Mouse (Mus musculus): ENCODE data around the gene Zfp57.
A peak's percentile ranks its signal among the peaks of the same experiment; 100 is the strongest.
"Not testable (repeated sequence)": the region's sequence is repeated elsewhere in the genome, so short reads cannot be mapped to it uniquely, and the experiment has no call there.

Zfp57 gene

DNA sequence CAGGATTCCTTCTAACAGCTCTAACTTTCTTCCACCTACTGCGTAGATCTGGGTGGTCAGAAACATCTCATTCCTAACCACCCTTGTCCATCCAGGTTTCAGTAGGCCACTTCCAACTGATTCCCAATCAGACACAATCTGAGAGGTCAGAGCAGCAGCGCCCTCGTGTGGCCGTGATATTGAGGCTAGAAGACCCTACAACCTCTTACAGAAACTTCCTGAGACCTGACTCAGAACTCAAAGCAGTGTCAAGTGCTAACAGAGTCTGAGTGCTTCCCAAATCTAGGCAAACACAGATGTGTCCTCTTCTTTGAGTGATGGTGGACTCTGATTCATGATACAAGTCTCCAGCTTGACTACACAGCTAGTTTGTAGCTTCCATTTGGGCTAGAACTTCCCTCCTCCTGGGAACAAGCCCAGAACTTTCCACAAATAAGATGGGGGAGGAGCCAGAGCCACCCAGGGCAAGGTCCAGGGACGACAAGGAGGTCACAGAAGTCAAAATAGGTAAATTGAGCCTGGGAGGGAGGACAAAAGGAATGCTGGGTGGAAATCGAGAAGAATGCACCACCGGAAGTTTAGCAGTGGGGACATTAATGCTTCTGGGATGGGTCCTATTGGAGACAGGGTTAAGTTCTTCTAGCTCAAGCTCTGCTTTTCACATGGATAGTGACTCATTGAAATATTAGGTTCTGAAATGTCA lies 3.8 kb upstream of the Zfp57 start:
- peak; percentile 88 for DNase-seq

GRCm38 (mm10) chr17:36998477-36998876 lies 2.5 kb upstream of the Zfp57 start:
- no peak for DNase-seq

- peak; percentile 43 for DNase-seq
These were observed 1.7 kb downstream of the Zfp57 start for GRCm38 (mm10) chr17:37002364-37003330.

- DNase-seq, result no peak
These were observed 2.4 kb downstream of the Zfp57 start for GRCm38 (mm10) chr17:37003366-37003765.

DNA sequence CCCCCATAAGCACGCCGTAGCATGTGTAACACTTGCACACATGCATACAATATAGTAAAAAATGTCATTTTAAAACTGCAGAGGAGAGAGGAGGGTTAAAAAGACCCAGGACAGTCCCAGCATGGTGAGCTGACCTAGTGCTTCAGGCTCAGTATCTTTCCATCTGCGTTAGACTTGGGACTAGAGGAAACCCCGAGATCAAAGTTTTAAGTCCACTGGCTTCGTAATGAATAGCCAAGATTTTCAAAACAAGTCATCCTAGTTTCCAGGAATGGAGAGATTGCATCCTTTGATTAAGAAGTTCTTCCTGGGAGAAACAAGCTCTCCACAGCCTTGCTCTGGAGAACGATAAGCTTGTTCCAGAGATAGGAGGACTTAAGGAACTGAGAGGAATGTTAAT lies 7.2 kb downstream of the Zfp57 start:
- DNase-seq, result no peak

- DNase-seq, result no peak
These were observed 8.6 kb downstream of the Zfp57 start for GRCm38 (mm10) chr17:37009460-37010042.

GRCm38 (mm10) chr17:37011719-37012118 lies 10.8 kb downstream of the Zfp57 start:
- no peak for DNase-seq

- DNase-seq, result no peak
These were observed 11.2 kb downstream of the Zfp57 start for GRCm38 (mm10) chr17:37012141-37012540.

- no peak for DNase-seq
These were observed 15.4 kb downstream of the Zfp57 start for GRCm38 (mm10) chr17:37016333-37016732.

DNA sequence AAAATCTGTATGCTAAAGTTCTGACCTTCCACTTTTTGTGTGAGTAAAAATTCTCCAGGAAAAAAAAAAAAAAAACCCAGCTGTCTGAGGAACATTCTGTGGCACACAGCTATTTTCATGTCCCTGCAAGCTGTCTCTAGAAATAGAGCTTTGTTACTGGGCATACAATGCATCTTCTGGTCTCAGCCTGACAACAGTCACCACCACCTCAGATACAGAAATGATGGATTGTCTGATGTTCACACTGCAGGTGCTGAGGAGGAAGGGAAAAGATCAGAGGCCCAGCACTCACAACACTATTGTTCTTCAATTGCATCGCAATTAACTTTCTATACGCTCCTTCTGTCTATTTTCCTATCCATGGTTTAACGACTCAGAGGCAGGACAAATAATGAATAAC lies 17.4 kb downstream of the Zfp57 start:
- DNase-seq, result no peak

DNA sequence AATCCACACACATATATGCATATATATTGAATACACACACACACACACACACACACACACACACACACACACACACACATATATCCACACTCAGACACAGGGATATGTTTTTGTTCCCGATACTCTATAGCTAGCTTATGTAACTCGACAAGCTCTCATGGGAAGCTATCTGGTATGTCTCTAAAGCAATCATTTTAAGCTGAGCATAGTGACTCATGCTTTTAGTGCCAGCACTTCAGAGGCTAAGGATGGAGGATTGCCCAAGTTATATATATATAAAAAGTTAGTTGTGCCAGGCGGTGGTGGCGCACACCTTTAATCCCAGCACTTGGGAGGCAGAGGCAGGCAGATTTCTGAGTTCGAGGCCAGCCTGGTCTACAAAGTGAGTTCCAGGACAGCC lies 18.3 kb downstream of the Zfp57 start:
- DNase-seq, result not testable (repeated sequence)

GRCm38 (mm10) chr17:37022628-37023576 lies 21.9 kb downstream of the Zfp57 start, which contains the start of gene Mog:
Mog (minus strand) TSS chr17:37023398.
- DNase-seq, result no peak

DNA sequence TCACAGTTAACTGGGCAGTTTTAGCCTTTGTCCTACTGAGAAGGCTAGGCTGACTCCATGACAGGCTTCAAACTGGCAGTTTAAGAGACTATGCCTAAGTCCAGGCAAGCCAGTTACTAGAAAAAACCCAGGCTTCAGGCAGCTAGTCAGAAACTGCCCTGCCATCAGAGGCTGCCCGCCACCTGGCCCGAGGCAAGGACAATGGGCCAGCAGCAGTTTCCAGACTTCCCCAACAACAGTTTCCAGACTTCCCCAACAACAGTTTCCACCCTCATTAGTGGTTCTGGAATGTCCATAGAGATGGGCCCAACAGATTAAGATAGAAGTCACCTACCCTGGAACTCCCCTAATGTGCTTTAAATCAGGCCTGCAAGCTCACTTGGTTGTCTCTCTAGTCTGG lies 25.5 kb downstream of the Zfp57 start:
- no peak for DNase-seq

GRCm38 (mm10) chr17:37027486-37027885 lies 26.5 kb downstream of the Zfp57 start:
- no peak for DNase-seq

- DNase-seq, result no peak
These were observed 27.2 kb downstream of the Zfp57 start for GRCm38 (mm10) chr17:37028212-37028611.

DNA sequence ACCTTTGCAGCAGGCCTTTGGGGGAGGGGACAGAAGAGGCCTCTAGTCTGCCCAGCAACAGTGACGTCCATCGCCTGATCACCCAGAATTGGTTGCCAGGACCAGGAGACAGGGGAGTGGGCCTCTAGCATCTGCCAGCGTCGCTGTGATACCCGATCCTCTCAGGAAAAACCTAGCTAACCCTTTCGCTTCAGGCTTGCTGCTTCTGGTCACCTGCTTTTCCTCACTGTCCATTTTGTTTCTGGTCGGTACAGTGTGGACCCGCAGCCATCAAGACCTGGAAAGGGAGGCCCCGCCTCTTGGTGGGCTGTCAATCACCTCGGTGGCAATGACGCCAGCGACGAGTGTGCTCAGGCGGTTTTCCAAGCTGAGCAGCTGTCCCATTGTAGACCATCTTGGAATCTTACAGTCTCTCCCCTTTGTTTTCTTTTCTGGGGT lies 27.7 kb downstream of the Zfp57 start:
- peak; percentile 92 for DNase-seq

GRCm38 (mm10) chr17:37029162-37029561 lies 28.2 kb downstream of the Zfp57 start:
- no peak for DNase-seq

DNA sequence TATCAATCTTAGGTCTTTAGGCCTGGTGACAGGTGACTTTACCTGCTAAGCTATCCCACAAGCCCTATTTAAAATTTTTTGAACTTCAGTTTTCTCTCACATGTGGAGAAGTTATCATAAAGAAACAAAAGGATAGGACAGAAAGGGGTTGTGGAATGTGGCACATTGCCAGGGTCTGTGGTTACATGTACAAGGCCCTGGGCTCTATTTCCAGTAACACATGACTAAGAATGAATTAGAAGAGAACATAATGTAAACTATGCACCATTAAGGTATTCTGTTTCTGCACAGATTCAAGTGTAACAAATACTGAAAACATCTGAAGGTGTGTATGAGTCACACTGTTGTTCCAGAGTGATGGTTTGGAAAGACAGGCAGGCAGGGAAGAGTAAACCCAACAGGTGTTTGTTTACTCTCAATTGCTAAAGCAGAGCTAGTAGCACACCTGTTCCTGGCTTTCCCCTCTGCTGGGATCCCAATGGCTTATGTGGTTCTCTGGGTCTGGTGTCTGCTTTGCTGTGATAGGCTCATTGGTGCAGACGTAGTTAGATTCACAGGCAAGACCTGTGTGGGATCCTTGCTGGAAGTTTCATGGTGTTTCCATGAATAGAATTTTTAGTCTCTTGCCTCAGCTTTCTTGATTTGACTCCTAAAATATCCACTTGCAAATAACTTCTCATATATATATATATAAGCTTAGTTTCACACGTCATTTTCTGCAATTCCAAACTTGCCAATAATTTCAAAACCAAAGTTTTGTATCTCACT lies 38.3 kb downstream of the Zfp57 start:
- DNase-seq, result no peak

GRCm38 (mm10) chr17:37044651-37045244 lies 43.8 kb downstream of the Zfp57 start:
- no peak for DNase-seq

- peak; percentile 82 for DNase-seq
These were observed 44.8 kb downstream of the Zfp57 start, which contains the start of gene Gabbr1 for GRCm38 (mm10) chr17:37045611-37046311. Gabbr1 (plus strand) TSS chr17:37045966.
